Comparison of ENCODE assay signal across 12 mouse cellular contexts in the genomic region with DNA sequence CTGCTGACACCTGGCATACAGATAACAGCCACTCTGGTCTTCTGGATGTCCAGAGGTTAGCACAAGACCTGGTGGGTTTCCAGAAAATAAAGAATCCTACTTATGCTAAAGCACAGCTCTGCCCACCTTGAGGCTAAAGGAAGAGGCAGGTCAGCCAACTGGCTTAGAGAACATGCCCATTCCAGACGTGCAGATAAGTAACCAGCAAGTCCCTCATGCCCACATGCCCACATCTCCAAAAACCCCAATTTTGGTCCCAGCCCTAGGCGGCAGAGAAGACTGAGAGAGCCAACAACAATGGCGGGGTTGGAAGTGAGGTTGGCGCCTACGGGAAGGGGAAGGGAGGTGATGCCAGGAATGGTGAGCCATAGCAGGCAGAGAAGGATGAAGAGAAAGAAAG. TPM values are rescaled to one million over a fixed set of nuclear protein-coding genes. Genes with fewer than 3 reads are reported as not detected.
DNase-seq lines count a peak whose midpoint lies in the region; ATAC-seq and TF ChIP-seq lines count a peak whose summit lies in the region.
"Had no signal": no experiment of that assay in that cellular context is flagged by ENCODE, and none has a peak within 500 bp of the region (broad histone marks: within the 10 kb centered on the region; RNA-seq: fewer than 3 reads in every experiment).

No protein-coding gene starts in this region.

- DNase-seq in heart, postnatal 4 days: no peak
- no peak for DNase-seq in lung, embryonic 14.5 days
- DNase-seq in lung, postnatal 14 days: no peak
- DNase-seq in embryonic facial prominence, embryonic 14.5 days (ENCODE audit: low spot score): no peak
- no peak for DNase-seq in adipocyte (ENCODE audit: low spot score)
- no peak for DNase-seq in urinary bladder, adult 2 months (ENCODE audit: low spot score)
- DNase-seq: liver, embryonic 13.5 days had no signal

- H3K36me3 ChIP-seq in heart, embryonic 13.5 days: no peaks in the 10 kb centered on the region
- H3K36me3 ChIP-seq in lung, embryonic 14.5 days (ENCODE audit: insufficient read depth): no peaks in the 10 kb centered on the region; the same call in 1 of the 2 replicates
- peaks cover 8% of the 10 kb centered on the region; the same call in 1 of the 2 replicates for H3K36me3 ChIP-seq in embryonic facial prominence, embryonic 14.5 days (ENCODE audit: control insufficient read depth, insufficient read depth, low read length)
- H3K36me3 ChIP-seq in limb, embryonic 15.5 days: no peaks in the 10 kb centered on the region; the same call in 1 of the 2 replicates
- H3K36me3 ChIP-seq: liver, embryonic 13.5 days; neural tube, embryonic 13.5 days had no signal

- no peak for TF ChIP-seq CTCF in lung, embryonic 14.5 days (IDR thresholded peaks at IDR 0.05; ENCODE audit: low read depth)

- H3K9ac ChIP-seq in heart, embryonic 13.5 days: peak overlapping the region; percentile 24; the same call in 1 of the 2 replicates
- no peak overlapping the region for H3K9ac ChIP-seq in lung, embryonic 14.5 days
- 0 out of 2 replicates have a peak overlapping the region, but pooled peaks have one; percentile 17 for H3K9ac ChIP-seq in embryonic facial prominence, embryonic 14.5 days (ENCODE audit: low read depth, low read length)
- H3K9ac ChIP-seq in limb, embryonic 15.5 days: no peak overlapping the region
- H3K9ac ChIP-seq: liver, embryonic 13.5 days; neural tube, embryonic 13.5 days had no signal

- peaks cover 86% of the 10 kb centered on the region for H3K4me1 ChIP-seq in heart, embryonic 13.5 days
- peaks cover 59% of the 10 kb centered on the region for H3K4me1 ChIP-seq in lung, embryonic 14.5 days (ENCODE audit: insufficient read depth)
- peaks cover 75% of the 10 kb centered on the region for H3K4me1 ChIP-seq in embryonic facial prominence, embryonic 14.5 days (ENCODE audit: control insufficient read depth, insufficient read depth, low read length)
- peaks cover 99% of the 10 kb centered on the region for H3K4me1 ChIP-seq in limb, embryonic 15.5 days

- no peak for ATAC-seq in heart, embryonic 13.5 days (ENCODE audit: extremely low read depth, insufficient number of reproducible peaks, low FRiP score, low TSS enrichment)
- ATAC-seq in lung, embryonic 14.5 days (ENCODE audit: insufficient read depth): no peak
- no peak for ATAC-seq in embryonic facial prominence, embryonic 14.5 days (ENCODE audit: low read depth)
- ATAC-seq in limb, embryonic 15.5 days (ENCODE audit: insufficient number of reproducible peaks, low FRiP score, low TSS enrichment, low read depth): no peak
- ATAC-seq: inflammation-experienced regulatory T-cells, adult 6 months had no signal

- H3K4me2 ChIP-seq in heart, embryonic 13.5 days: no peak overlapping the region
- H3K4me2 ChIP-seq in lung, embryonic 14.5 days: peak overlapping the region; percentile 47
- H3K4me2 ChIP-seq in embryonic facial prominence, embryonic 14.5 days (ENCODE audit: low read depth, low read length): peak overlapping the region; percentile 30
- peak overlapping the region; percentile 37 for H3K4me2 ChIP-seq in limb, embryonic 15.5 days
- H3K4me2 ChIP-seq: liver, embryonic 13.5 days; neural tube, embryonic 13.5 days had no signal

- no peak overlapping the region; the same call in 1 of the 2 replicates for H3K27ac ChIP-seq in heart, embryonic 13.5 days (replicated peaks)
- peak overlapping the region; percentile 54; the same call in 1 of the 2 replicates for H3K27ac ChIP-seq in lung, embryonic 14.5 days (ENCODE audit: low read depth)
- peak overlapping the region; percentile 65 for H3K27ac ChIP-seq in embryonic facial prominence, embryonic 14.5 days (replicated peaks; ENCODE audit: low read depth, low read length)
- peak overlapping the region; percentile 71 for H3K27ac ChIP-seq in limb, embryonic 15.5 days
- H3K27ac ChIP-seq: liver, embryonic 13.5 days; neural tube, embryonic 13.5 days had no signal

- no peaks in the 10 kb centered on the region for H3K9me3 ChIP-seq in heart, embryonic 13.5 days
- no peaks in the 10 kb centered on the region for H3K9me3 ChIP-seq in lung, embryonic 14.5 days (ENCODE audit: low read depth, low read length)
- no peaks in the 10 kb centered on the region for H3K9me3 ChIP-seq in embryonic facial prominence, embryonic 14.5 days (ENCODE audit: control insufficient read depth, low read length)
- no peaks in the 10 kb centered on the region for H3K9me3 ChIP-seq in limb, embryonic 15.5 days
- H3K9me3 ChIP-seq: liver, embryonic 13.5 days; neural tube, embryonic 13.5 days had no signal

- H3K4me3 ChIP-seq in heart, embryonic 13.5 days: no peak overlapping the region
- no peak overlapping the region for H3K4me3 ChIP-seq in lung, embryonic 14.5 days (ENCODE audit: low read depth, low read length)
- H3K4me3 ChIP-seq in embryonic facial prominence, embryonic 14.5 days (ENCODE audit: low read depth, low read length): no peak overlapping the region
- H3K4me3 ChIP-seq in limb, embryonic 15.5 days: 0 out of 2 replicates have a peak overlapping the region, but pooled peaks have one; percentile 7
- H3K4me3 ChIP-seq: liver, embryonic 13.5 days; megakaryocyte, embryonic 14.5 days; neural tube, embryonic 13.5 days had no signal

- H3K27me3 ChIP-seq in heart, embryonic 13.5 days (replicated peaks): peaks cover 98% of the 10 kb centered on the region
- H3K27me3 ChIP-seq in lung, embryonic 14.5 days (ENCODE audit: insufficient read depth, low read length): peaks cover 43% of the 10 kb centered on the region
- H3K27me3 ChIP-seq in embryonic facial prominence, embryonic 14.5 days (replicated peaks; ENCODE audit: control insufficient read depth, insufficient read depth, low read length): peaks cover 45% of the 10 kb centered on the region
- peaks cover 7% of the 10 kb centered on the region; the same call in 1 of the 2 replicates for H3K27me3 ChIP-seq in limb, embryonic 15.5 days

- 64% methylated on average over 5 of the region's 5 CpGs for WGBS in heart, embryonic 13.5 days
- WGBS in lung, embryonic 14.5 days: 62% methylated on average over 5 of the region's 5 CpGs
- 51% methylated on average over 5 of the region's 5 CpGs for WGBS in embryonic facial prominence, embryonic 14.5 days
- WGBS in limb, embryonic 15.5 days: 52% methylated on average over 5 of the region's 5 CpGs

RNA-seq across cellular contexts. Expression of a gene that starts 10.8 kb away (rescaled TPM):
- polyA plus RNA-seq in heart, embryonic 13.5 days (2015; fragmentation: Nextera tagmentation; extraction: Ambion mirVana): 10.0 and 11.7 TPM in 2 replicates
- total RNA-seq in heart, postnatal 4 days (2021): 100 to 1,000 TPM; 189 to 211 TPM
- polyA plus RNA-seq in lung, embryonic 14.5 days (2014; fragmentation: Nextera tagmentation; extraction: Ambion mirVana): 42.3 and 44.1 TPM in 2 replicates
- polyA plus RNA-seq in embryonic facial prominence, embryonic 14.5 days (2014; fragmentation: Nextera tagmentation; extraction: Ambion mirVana): 64.0 and 67.4 TPM in 2 replicates
- polyA plus RNA-seq in limb, embryonic 15.5 days (2015; fragmentation: Nextera tagmentation; extraction: Ambion mirVana): 87.0 and 100 TPM in 2 replicates
- polyA plus RNA-seq in urinary bladder, adult 2 months (2012; rRNA removed): 21.7 and 77.0 TPM in 2 replicates

RNA-seq across cellular contexts. Expression of a gene that starts 33.3 kb away (rescaled TPM):
- polyA plus RNA-seq in heart, embryonic 13.5 days (2015; fragmentation: Nextera tagmentation; extraction: Ambion mirVana): 6.3 and 6.6 TPM in 2 replicates
- total RNA-seq in heart, postnatal 4 days (2021): 1 to 10 TPM; 3.4 to 3.6 TPM
- 4.5 and 4.6 TPM in 2 replicates for polyA plus RNA-seq in lung, embryonic 14.5 days (2014; fragmentation: Nextera tagmentation; extraction: Ambion mirVana)
- polyA plus RNA-seq in embryonic facial prominence, embryonic 14.5 days (2014; fragmentation: Nextera tagmentation; extraction: Ambion mirVana): 5.8 and 6.8 TPM in 2 replicates
- polyA plus RNA-seq in limb, embryonic 15.5 days (2015; fragmentation: Nextera tagmentation; extraction: Ambion mirVana): 7.5 and 8.0 TPM in 2 replicates
- 4.7 and 4.8 TPM in 2 replicates for polyA plus RNA-seq in urinary bladder, adult 2 months (2012; rRNA removed)

RNA-seq across cellular contexts. Expression of a gene that starts 42.0 kb away (rescaled TPM):
- polyA plus RNA-seq in heart, embryonic 13.5 days (2015; fragmentation: Nextera tagmentation; extraction: Ambion mirVana): 50.2 and 52.3 TPM in 2 replicates
- 10 to 100 TPM; 24.2 to 26.2 TPM for total RNA-seq in heart, postnatal 4 days (2021)
- 44.2 and 45.0 TPM in 2 replicates for polyA plus RNA-seq in lung, embryonic 14.5 days (2014; fragmentation: Nextera tagmentation; extraction: Ambion mirVana)
- 41.3 and 41.5 TPM in 2 replicates for polyA plus RNA-seq in embryonic facial prominence, embryonic 14.5 days (2014; fragmentation: Nextera tagmentation; extraction: Ambion mirVana)
- polyA plus RNA-seq in limb, embryonic 15.5 days (2015; fragmentation: Nextera tagmentation; extraction: Ambion mirVana): 44.7 and 45.6 TPM in 2 replicates
- polyA plus RNA-seq in urinary bladder, adult 2 months (2012; rRNA removed): 22.0 and 22.2 TPM in 2 replicates

RNA-seq across cellular contexts. Expression of a gene that starts 51.1 kb away (rescaled TPM):
- 108 and 123 TPM in 2 replicates for polyA plus RNA-seq in heart, embryonic 13.5 days (2015; fragmentation: Nextera tagmentation; extraction: Ambion mirVana)
- 10 to 100 TPM; 90.9 to 91.8 TPM for total RNA-seq in heart, postnatal 4 days (2021)
- polyA plus RNA-seq in lung, embryonic 14.5 days (2014; fragmentation: Nextera tagmentation; extraction: Ambion mirVana): 118 and 123 TPM in 2 replicates
- polyA plus RNA-seq in embryonic facial prominence, embryonic 14.5 days (2014; fragmentation: Nextera tagmentation; extraction: Ambion mirVana): 109 and 111 TPM in 2 replicates
- 102 and 122 TPM in 2 replicates for polyA plus RNA-seq in limb, embryonic 15.5 days (2015; fragmentation: Nextera tagmentation; extraction: Ambion mirVana)
- polyA plus RNA-seq in urinary bladder, adult 2 months (2012; rRNA removed): 63.3 and 69.9 TPM in 2 replicates

RNA-seq across cellular contexts. Expression of a gene that starts 57.4 kb away (rescaled TPM):
- 711 and 772 TPM in 2 replicates for polyA plus RNA-seq in heart, embryonic 13.5 days (2015; fragmentation: Nextera tagmentation; extraction: Ambion mirVana)
- total RNA-seq in heart, postnatal 4 days (2021): 100 to 1,000 TPM; 320 to 358 TPM
- 886 and 920 TPM in 2 replicates for polyA plus RNA-seq in lung, embryonic 14.5 days (2014; fragmentation: Nextera tagmentation; extraction: Ambion mirVana)
- 805 and 891 TPM in 2 replicates for polyA plus RNA-seq in embryonic facial prominence, embryonic 14.5 days (2014; fragmentation: Nextera tagmentation; extraction: Ambion mirVana)
- 1,060 and 1,089 TPM in 2 replicates for polyA plus RNA-seq in limb, embryonic 15.5 days (2015; fragmentation: Nextera tagmentation; extraction: Ambion mirVana)
- 362 and 430 TPM in 2 replicates for polyA plus RNA-seq in urinary bladder, adult 2 months (2012; rRNA removed)

Comparison
In these comparisons a context has a peak if more than half of its experiments do, and no peak if none do; other contexts are left out.
1. H3K9ac ChIP-seq: peak in heart, embryonic 13.5 days (single experiment) and embryonic facial prominence, embryonic 14.5 days (single experiment); none in lung, embryonic 14.5 days (single experiment) and limb, embryonic 15.5 days (single experiment).